Mouse (Mus musculus) kidney, adult 2 months (tissue): ENCODE results near the gene Pzp. TPM values are rescaled to one million over a fixed set of nuclear protein-coding genes. Genes with fewer than 3 reads are reported as not detected.

Experiments used
- DNase-seq: peaks from one replicate; pipeline ENCODE4 v3.0.0; 2021
- H3K27ac ChIP-seq: fragments of 200-500 bp; 2 replicates; pipeline ENCODE4 v1.5.1; 2012; ENCODE audit warnings: low read depth, low read length, control low read depth, inconsistent platforms; ENCODE audit not compliant: insufficient read depth
- H3K27me3 ChIP-seq: fragments of 200-500 bp; replicated peaks from 2 replicates; pipeline ENCODE4 v1.6.1; 2012; ENCODE audit warnings: mild to moderate bottlenecking, moderate library complexity, low read length, inconsistent platforms; ENCODE audit not compliant: control insufficient read depth, insufficient read depth
- H3K36me3 ChIP-seq: fragments of 200-500 bp; 2 replicates; pipeline ENCODE4 v1.6.1; 2012; ENCODE audit warnings: mild to moderate bottlenecking, moderate library complexity, low read length, inconsistent platforms; ENCODE audit not compliant: control insufficient read depth, insufficient read depth
- H3K4me1 ChIP-seq: fragments of 200-500 bp; 2 replicates; pipeline ENCODE4 v1.6.1; 2011; ENCODE audit warnings: low read length; ENCODE audit not compliant: control insufficient read depth, insufficient read depth
- H3K4me3 ChIP-seq: fragments of 200-500 bp; 2 replicates; pipeline ENCODE4 v1.5.1; 2011; ENCODE audit warnings: mild to moderate bottlenecking, low read depth, low read length, control low read depth; ENCODE audit not compliant: insufficient read depth
- CTCF ChIP-seq: fragments of 200-500 bp; conservative IDR thresholded peaks from 2 replicates; pipeline ENCODE4 v1.5.1; 2011; ENCODE audit warnings: low read depth, mild to moderate bottlenecking, control low read depth, low read length, moderate library complexity, mixed read lengths; ENCODE audit not compliant: insufficient read depth, insufficient read length
- POLR2A ChIP-seq: fragments of 200-500 bp; IDR thresholded peaks from one replicate; pipeline ENCODE4 v1.6.1; 2011; ENCODE audit warnings: low read depth, low read length, control low read depth
- WGBS: fragments of 180-500 bp; shearing (Covaris S2); methylation state at CpG from one replicate; pipeline ENCODE4 v1.1.7; 2018; 5-methylcytosine and 5-hydroxymethylcytosine counted together
- polyA plus RNA-seq: library from polyadenylated mRNA; depleted of rRNA; stranded (reverse); fragments of >200 nt; gene quantifications from 2 replicates; pipeline ENCODE4 v1.2.3, GENCODE M21; 2012; rRNA removed

Gene Pzp
- polyA plus RNA-seq, 1 experiment, result 0.05 TPM

GRCm38 (mm10) chr6:128436356-128437005 lies 90.0 kb downstream of the Pzp start:
- H3K36me3 ChIP-seq, result peaks cover 10% of the 10 kb centered on the region; the same call in 1 of the 2 replicates
- no peak overlapping the region for H3K27ac ChIP-seq
- no peak for DNase-seq
- H3K27me3 ChIP-seq, result no peaks in the 10 kb centered on the region
- peaks cover 6% of the 10 kb centered on the region for H3K4me1 ChIP-seq
- TF ChIP-seq CTCF, result no peak
- TF ChIP-seq POLR2A, result no peak
- no peak overlapping the region for H3K4me3 ChIP-seq
- WGBS, result 76% methylated on average over 8 of the region's 8 CpGs

DNA sequence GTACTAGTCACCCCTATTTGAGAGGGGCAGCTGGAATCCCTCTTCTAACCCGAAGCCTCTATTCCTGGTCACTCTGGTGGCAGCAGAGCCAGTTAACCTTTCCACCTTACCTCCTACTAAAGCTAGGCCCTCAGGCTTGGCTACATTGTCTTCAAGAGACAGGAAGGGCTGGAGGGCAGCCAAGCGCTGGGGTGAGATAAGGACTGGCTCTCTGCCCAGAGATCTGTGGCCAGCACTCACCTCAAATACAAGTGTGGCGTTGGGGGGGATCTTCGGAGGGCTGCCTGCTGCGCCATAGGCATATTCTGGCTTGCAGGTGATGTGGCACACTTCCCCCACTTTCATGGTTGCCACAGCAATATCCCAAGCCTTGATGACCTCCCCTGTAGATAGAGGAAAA lies 91.0 kb downstream of the Pzp start:
- peak; percentile 94 for DNase-seq
- TF ChIP-seq CTCF, result no peak
- TF ChIP-seq POLR2A, result no peak
- peaks cover 10% of the 10 kb centered on the region; the same call in 1 of the 2 replicates for H3K36me3 ChIP-seq
- no peak overlapping the region for H3K27ac ChIP-seq
- 20% methylated on average over 5 of the region's 5 CpGs for WGBS
- H3K27me3 ChIP-seq, result no peaks in the 10 kb centered on the region
- H3K4me1 ChIP-seq, result peaks cover 6% of the 10 kb centered on the region
- H3K4me3 ChIP-seq, result no peak overlapping the region

Other genes starting within 250 kb of the Pzp start
- 1.3 and 1.4 TPM in 2 replicates for gene Tead4, start 225.9 kb downstream of the Pzp start, polyA plus RNA-seq
- gene Tulp3, start 170.9 kb downstream of the Pzp start, polyA plus RNA-seq, result 33.6 and 36.3 TPM in 2 replicates
- 8.4 and 10.6 TPM in 2 replicates for gene Rhno1, start 163.8 kb downstream of the Pzp start, polyA plus RNA-seq
- gene Foxm1, start 163.8 kb downstream of the Pzp start, polyA plus RNA-seq, result 2.4 and 3.7 TPM in 2 replicates
- not detected in 2 replicates for gene Tex52, start 151.3 kb downstream of the Pzp start, polyA plus RNA-seq
- gene Gm44596, start 151.2 kb downstream of the Pzp start, polyA plus RNA-seq, result not detected in 2 replicates
- gene Nrip2, start 127.4 kb downstream of the Pzp start, polyA plus RNA-seq, result 4.9 and 6.5 TPM in 2 replicates
- 19.0 and 23.5 TPM in 2 replicates for gene Itfg2, start 101.8 kb downstream of the Pzp start, polyA plus RNA-seq
- 163 and 166 TPM in 2 replicates for gene Fkbp4, start 88.0 kb downstream of the Pzp start, polyA plus RNA-seq
- not detected in 2 replicates for gene A2ml1, start 54.9 kb upstream of the Pzp start, polyA plus RNA-seq
- gene Klrb1a, start 96.8 kb upstream of the Pzp start, polyA plus RNA-seq, result 0.20 and 0.35 TPM in 2 replicates
- 43.8 and 53.2 TPM in 2 replicates for gene Clec2h, start 135.7 kb upstream of the Pzp start, polyA plus RNA-seq
- not detected in 2 replicates for gene Klrb1, start 196.3 kb upstream of the Pzp start, polyA plus RNA-seq